Mouse (Mus musculus) myocyte (in vitro differentiated cells): ENCODE results near the gene Aqp3.

Experiments
- CEBPB ChIP-seq: IDR thresholded peaks from 2 replicates; pipeline ENCODE4 v1.6.1; 2011; ENCODE audit warnings: mild to moderate bottlenecking, moderate library complexity; ENCODE audit not compliant: poor library complexity, insufficient read depth, severe bottlenecking
- POLR2A ChIP-seq: IDR thresholded peaks from one replicate; pipeline ENCODE4 v1.6.1; 2011; ENCODE audit warnings: low read depth, mild to moderate bottlenecking, control low read depth, moderate library complexity; ENCODE audit not compliant: insufficient read length
- POLR2AphosphoS2 ChIP-seq: IDR thresholded peaks from one replicate; pipeline ENCODE4 v1.6.1; 2011; ENCODE audit warnings: low read depth, control low read depth; ENCODE audit not compliant: insufficient read length

DNA sequence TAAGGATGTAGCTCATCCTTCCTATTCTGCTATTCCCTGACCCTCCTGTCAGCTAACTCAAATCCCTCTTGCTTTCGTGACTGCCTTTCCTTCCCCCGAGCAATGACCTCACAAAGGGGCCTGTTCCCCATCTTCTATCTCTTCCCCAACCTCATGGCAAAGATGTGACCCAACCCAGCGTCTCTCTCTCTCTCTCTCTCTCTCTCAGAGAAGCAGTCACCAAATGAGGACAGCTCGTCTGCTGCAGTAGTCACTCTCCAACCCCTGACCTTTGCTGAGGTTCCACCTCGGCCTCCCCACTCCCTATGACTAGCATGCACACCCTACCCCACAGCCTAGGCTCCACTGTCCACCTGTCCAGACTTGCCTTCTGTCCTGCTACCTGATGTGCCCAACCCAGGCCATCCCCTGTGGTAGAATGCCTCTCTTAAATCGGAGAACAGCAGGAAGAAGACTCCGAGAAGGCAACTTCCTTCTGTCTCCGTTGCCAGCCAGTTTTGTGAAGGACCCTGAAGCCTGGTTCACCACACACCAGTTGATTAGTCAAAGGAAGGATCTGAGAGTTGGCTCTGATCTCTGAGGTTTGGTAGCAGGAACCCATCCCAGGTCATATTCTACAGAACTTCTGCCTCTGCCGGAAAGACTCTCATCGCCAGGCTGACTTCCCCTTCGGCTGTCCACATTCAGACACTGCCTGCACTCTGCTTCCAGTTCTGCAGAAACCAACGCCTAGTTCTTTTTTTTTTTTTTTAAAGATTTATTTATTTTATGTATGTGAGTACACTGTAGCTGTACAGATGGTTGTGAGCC lies 24.8 kb downstream of the Aqp3 start:
- TF ChIP-seq POLR2A (no peak), CEBPB (no peak), POLR2AphosphoS2 (no peak)
